Mouse (Mus musculus): Measurements from ENCODE around the gene Gm5169. TPM values are rescaled to one million over a fixed set of nuclear protein-coding genes. Genes with fewer than 3 reads are reported as not detected.

Gene Gm5169
- not detected for polyA plus RNA-seq (2014; fragmentation: Illumina TruSeq; extraction: RNeasy Lipid Tissue Mini Kit (QIAGEN cat#74804); ENCODE audit: low read depth, low replicate concordance)

GRCm38 (mm10) chrX:25301355-25301754, at the start of gene Gm5169:
TSS of gene Gm5169 (minus strand) at chrX:25301455.

